Mouse (Mus musculus): Measurements from ENCODE around the gene Dhx30.
A peak's percentile ranks its signal among the peaks of the same experiment; 100 is the strongest.
"Not testable (repeated sequence)": the region's sequence is repeated elsewhere in the genome, so short reads cannot be mapped to it uniquely, and the experiment has no call there.

Dhx30 gene

DNA sequence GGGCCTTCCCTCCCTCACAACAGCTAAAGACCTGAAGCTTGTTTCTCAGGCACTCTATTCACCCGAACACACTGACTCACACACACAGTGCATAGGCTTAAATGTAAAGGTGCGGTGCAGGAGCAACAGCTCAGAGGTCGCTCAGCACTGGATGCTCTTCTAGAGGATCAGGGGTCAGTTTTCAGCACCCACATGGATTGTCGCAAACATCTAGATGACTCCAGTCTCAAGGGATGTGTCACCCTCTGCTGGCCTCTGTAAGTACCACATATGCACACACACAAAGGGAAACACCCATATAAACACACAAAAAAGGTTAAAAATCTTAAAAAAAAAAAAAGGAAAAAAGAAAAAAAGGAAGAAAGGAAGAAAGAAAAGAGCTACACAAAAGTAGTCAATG lies 22.9 kb downstream of the Dhx30 start:
- no peak for DNase-seq (ENCODE audit: low spot score)

DNA sequence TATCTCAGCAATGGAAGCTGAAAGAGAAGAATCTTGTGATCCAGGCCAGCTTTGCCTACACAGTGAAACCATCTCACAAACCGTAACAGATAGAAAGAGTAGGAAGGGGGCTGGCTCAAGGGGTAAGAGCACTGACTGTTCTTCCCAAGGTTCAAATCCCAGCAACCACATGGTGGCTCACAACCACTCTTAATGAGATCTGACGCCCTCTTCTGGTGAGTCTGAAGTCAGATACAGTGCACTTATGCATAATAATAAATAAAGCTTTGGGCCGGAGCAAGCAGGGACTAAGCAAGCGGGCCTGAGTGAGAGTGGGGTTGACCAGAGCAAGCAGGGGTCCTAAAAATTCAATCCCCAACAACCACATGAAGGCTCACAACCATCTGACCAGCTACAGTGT lies 24.3 kb downstream of the Dhx30 start:
- peak; percentile 38 for DNase-seq (ENCODE audit: low spot score)

DNA sequence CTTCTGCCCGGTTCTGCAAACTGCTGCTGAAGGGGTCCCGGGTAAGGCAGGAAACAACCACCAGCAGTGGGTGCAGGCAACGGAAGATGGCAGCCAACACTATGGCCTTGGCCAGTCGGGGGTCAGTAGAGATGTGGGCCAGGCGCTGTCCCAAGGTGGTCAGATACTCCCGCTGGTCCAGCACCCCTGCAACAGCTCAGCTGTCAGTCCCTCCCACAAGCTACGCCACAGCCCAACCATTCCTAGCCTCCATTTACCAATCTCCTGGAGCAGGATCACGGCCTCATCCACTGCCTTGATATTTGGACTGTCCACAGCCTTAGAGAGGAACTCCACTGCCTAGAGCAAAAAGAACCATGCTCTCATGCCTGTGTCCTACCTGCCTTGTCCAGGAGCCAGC lies 31.9 kb downstream of the Dhx30 start:
- DNase-seq (ENCODE audit: low spot score) = no peak

- DNase-seq (ENCODE audit: low spot score) = no peak
These were observed 33.2 kb downstream of the Dhx30 start for GRCm38 (mm10) chr9:110084201-110084964.

DNA sequence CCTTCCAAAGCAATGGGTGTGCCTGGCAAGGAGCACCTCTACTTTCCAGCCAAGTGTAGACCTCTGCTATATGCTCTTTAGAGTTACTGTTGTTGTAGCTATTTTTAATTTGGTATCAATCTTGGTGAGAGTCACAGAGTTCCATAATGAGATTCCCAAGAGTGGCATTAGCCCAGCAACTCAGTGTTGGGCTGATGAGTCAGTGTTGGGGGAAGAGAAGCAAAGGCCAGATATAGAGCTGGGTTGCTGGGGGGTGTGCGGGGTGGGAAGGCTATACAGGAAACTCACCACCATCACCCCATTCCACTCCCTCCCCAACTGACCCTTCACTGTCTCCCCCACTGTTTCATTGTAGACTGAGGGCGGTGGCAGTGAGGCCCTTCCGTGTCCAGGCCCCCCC lies 36.6 kb downstream of the Dhx30 start:
- no peak for DNase-seq (ENCODE audit: low spot score)

DNA sequence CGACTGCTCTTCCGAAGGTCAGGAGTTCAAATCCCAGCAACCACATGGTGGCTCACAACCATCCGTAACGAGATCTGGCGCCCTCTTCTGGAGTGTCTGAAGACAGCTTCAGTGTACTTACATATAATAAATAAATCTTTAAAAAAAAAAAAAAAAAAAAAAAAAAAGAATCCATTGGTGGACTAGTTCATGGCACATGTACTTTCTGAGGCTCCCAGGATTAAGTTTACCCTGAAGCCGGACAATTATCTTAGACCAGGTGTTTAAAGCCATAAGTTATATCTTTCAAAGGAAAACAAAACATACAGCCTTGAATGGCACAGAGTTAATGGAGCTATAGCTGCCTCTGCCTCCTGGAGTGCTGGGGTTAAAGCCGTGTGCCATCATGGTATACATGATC lies 41.2 kb downstream of the Dhx30 start:
- not testable (repeated sequence) for DNase-seq (ENCODE audit: low spot score)

- peak; percentile 73 for DNase-seq (ENCODE audit: low spot score)
These were observed 45.8 kb downstream of the Dhx30 start for GRCm38 (mm10) chr9:110071843-110072242.

DNA sequence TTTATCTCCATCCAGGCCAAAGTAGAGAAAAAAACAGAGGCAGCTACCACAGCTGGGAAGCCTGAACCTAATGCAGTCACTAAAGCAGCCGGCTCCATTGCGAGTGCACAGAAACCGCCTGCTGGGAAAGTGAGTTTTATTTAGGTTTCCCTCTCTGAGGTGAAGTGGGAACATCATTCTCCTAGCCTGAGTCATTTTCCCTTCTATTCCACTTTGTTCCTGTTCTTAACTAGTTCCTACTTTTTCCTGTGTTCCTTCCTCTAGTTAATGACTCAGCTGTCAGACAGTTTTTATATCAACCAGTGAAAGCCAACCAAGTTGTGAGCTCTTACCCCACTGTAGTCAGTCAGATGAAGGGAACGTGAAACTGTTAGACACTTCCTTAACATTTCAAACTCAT lies 46.6 kb downstream of the Dhx30 start:
- DNase-seq (ENCODE audit: low spot score) = no peak

- DNase-seq (ENCODE audit: low spot score) = no peak
These were observed 47.3 kb downstream of the Dhx30 start for GRCm38 (mm10) chr9:110070358-110070757.

GRCm38 (mm10) chr9:110068745-110069144 lies 48.9 kb downstream of the Dhx30 start:
- DNase-seq (ENCODE audit: low spot score) = no peak

GRCm38 (mm10) chr9:110064641-110065040 lies 53.0 kb downstream of the Dhx30 start:
- no peak for DNase-seq (ENCODE audit: low spot score)

GRCm38 (mm10) chr9:110062861-110063260 lies 54.8 kb downstream of the Dhx30 start:
- peak; percentile 51 for DNase-seq (ENCODE audit: low spot score)

- DNase-seq (ENCODE audit: low spot score) = peak; percentile 35
These were observed 55.2 kb downstream of the Dhx30 start for GRCm38 (mm10) chr9:110062405-110062804.

DNA sequence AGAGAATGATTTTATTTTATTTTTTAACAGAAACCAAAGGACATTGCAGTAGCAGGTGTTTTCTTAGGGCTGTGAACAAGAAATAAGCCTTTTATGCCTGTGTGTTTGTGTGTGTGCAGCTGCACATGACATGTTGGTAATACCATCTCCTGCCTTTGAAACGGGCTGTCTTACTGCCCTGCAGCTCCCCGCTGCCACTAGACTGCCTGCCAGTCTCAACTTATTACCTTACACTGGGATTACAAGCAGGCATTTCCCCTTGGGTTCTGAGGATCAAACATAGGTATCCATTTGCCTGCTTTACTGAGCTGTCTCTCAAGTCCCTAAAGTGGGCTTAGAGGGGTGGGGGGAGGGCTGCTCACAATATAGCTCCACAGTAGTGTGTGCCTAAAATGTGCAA lies 56.9 kb downstream of the Dhx30 start:
- DNase-seq (ENCODE audit: low spot score) = peak; percentile 54

DNA sequence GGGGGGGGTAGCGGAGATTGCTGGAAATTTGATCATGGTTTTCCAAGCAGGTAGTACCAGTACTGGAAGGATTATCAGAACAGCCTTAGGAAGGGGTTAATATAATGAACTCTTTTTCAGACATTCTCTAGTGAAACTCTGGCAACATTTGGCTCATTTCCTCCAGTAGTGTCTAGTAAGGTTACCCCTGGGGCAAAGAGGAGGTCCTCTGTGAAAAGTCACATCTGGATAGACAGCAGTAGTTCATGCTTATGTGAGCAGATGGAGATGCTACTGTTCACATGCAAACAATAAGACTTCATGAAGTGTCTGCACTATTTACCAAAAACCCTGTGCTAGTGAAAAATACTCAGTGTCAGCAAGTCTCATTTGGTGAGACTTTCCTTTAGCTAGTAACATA lies 60.4 kb downstream of the Dhx30 start:
- no peak for DNase-seq (ENCODE audit: low spot score)

GRCm38 (mm10) chr9:110054781-110055180 lies 62.8 kb downstream of the Dhx30 start:
- DNase-seq (ENCODE audit: low spot score) = no peak

DNA sequence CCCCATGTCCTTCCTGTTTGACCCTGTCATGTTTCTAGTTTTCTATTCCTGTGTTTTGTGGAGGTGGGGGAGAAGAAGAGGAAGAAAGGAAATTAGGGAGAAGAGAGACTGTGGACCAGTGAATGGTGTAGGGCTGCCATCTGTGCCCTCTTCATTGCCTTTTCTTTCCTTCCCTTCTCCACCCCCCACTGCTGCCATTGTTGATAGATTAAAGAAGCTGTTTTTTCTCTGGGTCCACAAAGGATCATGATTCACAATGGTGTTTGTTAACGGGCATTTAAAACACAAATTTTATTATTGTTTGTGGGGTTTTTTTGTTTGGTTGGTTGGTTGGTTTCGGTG lies 63.6 kb downstream of the Dhx30 start:
- DNase-seq (ENCODE audit: low spot score) = no peak

DNA sequence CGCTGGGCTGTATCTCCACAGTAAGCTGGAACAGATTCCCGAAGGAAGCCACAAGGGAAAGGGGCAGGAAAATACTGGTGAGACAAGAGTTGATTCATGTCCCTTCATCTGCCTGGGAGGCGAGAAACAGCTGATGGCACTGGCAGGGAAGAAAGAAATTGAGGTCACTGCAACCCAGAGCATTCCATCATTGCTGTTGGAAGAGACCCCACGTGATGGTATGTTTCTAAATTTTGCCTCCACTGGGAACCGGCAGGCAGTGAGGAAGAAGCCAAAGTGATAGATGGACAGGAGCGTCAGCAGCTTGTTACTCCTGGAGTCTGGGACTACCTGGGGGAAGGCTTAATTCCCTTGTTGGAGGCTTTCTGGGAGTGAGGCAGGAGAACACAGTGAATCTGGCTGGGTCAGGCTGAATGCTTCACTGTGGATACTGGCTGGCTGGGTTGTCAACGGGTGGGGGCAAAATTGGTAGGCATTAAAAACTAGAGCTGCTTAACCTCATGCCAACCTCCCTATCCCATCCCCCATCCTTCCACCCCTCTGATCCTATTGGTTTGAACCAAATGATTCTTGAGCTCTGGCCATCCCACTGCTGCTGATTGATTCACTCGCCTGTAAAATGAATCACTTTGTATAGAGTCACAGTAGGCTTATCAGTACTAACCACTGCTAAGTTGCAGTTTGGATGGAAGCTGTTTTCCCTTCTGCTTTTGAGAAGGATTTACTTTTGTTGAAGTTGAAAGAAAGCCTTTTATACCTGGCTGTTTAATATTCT lies 64.1 kb downstream of the Dhx30 start:
- no peak for DNase-seq (ENCODE audit: low spot score)

GRCm38 (mm10) chr9:110052951-110053304 lies 64.7 kb downstream of the Dhx30 start:
- DNase-seq (ENCODE audit: low spot score) = no peak

GRCm38 (mm10) chr9:110051869-110052661 lies 65.6 kb downstream of the Dhx30 start:
- no peak for DNase-seq (ENCODE audit: low spot score)

DNA sequence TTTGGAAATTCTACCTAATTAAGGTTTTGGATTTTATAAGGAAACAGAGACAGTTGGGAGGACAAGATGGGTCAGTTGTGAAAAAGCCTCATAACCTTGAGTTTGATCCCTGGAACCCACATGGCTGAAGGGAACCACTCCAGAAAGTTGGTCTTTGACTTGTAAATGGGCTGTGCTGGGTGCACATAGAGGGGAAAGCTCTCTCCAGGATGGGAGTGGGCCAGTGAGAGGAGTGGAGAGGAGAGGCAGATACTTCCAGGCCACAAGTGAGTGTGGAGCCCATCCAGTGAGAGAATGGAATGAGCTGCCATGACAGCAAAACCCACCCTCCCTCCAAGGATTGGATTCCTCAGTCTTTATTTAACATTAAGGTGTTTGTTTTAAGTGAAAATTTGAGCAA lies 66.4 kb downstream of the Dhx30 start:
- no peak for DNase-seq (ENCODE audit: low spot score)

DNA sequence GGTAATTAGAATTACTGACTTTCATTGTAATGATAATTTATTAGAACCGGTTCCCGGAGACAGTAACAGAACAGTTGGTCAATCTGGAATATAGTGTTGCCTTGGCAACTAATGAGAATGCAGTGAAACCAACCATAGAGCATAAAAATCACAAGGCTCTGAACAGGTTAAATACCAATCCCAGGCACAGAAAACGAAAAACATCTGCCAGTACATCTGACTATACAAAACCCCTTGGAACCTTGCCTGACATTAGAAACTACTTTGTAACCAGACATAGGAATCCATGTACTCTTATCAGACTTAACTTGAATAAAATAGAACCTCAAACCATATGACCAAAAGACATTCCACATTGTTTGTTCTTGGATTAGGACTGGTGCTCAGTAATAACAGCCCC lies 69.8 kb downstream of the Dhx30 start:
- DNase-seq (ENCODE audit: low spot score) = no peak

GRCm38 (mm10) chr9:110047260-110047659 lies 70.4 kb downstream of the Dhx30 start:
- no peak for DNase-seq (ENCODE audit: low spot score)
